Mouse (Mus musculus) embryo, embryonic 10 days (tissue): ENCODE measurements around the gene Pkd1.

Source experiments
- DNase-seq: peaks from one replicate; pipeline ENCODE4 v3.0.0-alpha.2; 2015; ENCODE audit warnings: low spot score

The Pkd1 gene

DNA sequence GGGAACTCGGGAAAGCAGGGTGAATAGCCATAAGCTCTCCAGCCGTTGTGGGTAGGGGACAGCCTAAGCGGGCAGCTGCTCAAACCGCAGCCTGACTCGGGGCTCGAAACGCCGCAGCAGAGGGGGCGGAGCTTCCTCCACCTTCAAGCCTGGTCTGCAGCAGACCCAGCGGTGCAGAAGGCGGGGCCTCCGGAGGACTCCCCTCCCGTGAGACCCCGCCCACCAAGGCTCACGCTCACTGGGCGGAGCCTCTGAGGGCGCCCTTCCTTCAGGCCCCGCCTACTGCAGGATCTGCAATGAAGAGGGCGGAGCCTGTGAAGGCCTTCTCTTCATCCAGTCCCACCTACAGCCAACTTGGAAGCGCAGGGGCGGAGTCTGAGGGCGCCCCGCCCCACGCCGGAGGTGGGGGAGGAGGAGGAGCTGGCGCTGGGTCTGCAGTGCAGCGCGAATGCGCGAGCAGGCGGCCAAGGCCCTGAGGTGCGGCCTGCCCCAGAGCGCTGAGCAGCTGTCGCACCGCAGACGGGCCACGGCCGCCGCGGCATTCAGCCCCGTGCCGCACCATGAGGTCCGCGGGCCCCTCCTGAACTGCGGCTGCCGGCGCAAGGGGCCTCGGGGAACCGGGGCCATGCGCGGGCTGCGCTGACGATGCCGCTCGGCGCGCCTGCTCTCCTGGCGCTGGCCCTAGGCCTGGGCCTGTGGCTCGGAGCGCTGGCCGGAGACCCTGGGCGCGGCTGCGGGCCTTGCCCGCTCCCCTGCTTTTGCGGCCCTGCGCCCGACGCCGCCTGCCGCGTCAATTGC lies at the start of gene Pkd1:
TSS of gene Pkd1 (plus strand) at position 217 of the 798 bp plus-strand sequence.
- DNase-seq = peak; percentile 99

DNA sequence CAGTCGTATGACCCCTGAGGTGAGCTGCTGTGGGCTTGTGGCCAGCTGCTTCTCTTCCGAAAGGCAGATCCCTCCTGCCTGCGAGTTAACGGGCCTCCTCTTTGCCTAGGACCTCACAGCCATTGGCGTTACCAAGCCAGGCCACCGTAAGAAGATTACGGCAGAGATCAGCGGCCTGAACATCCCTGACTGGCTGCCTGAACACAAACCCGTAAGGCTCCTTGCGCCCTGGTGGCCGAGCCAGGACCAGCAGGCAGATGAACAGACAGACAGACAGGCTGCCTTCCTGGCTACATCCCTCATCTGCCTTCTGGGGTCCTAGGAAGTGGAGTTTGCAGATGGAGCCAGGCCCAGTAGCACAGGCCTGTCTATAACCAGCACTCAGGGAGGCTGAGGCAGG lies 47.4 kb upstream of the Pkd1 start:
- peak; percentile 34 for DNase-seq

DNA sequence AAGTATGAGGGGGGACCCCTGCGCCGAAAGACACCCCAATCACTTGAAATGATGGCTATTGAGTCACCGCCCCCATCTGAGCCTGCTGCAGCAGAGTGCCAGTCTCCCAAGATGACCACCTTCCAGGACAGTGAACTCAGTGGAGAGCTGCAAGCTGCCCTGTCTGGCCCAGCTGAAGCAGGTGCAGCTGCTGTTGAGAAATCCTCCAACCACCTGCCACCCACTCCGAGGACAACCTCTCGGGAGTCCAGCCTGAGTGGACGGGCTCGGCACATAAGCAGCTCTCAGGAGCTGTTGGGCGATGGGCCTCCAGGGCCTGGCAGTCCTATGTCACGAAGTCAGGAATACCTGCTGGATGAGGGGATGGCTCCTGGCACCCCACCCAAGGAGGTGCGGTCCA lies 45.5 kb upstream of the Pkd1 start:
- no peak for DNase-seq

DNA sequence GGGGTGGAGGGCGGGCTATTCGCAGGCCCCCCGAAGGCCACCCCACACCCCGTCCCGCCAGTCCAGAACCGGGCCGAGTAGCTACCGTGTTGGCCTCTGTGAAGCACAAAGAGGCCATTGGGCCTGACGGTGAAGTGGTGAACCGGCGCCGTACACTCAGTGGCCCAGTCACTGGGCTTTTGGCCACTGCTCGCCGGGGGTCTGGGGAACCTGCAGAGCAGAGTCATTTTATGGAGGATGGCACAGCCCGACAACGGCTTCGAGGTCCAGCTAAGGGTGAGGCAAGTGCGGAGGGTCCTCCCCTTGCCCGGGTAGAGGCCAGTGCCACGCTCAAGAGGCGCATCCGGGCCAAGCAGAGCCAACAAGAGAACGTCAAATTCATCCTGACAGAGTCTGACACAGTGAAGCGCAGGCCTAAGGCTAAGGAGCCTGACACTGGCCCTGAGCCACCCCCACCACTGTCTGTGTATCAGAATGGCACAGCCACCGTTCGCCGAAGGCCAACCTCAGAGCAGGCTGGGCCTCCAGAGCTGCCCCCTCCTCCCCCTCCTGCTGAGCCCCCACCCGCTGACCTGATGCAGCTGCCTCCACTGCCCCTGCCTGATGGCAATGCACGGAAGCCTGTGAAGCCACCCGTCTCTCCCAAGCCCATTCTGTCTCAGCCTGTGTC lies 44.2 kb upstream of the Pkd1 start:
- DNase-seq = no peak

DNA sequence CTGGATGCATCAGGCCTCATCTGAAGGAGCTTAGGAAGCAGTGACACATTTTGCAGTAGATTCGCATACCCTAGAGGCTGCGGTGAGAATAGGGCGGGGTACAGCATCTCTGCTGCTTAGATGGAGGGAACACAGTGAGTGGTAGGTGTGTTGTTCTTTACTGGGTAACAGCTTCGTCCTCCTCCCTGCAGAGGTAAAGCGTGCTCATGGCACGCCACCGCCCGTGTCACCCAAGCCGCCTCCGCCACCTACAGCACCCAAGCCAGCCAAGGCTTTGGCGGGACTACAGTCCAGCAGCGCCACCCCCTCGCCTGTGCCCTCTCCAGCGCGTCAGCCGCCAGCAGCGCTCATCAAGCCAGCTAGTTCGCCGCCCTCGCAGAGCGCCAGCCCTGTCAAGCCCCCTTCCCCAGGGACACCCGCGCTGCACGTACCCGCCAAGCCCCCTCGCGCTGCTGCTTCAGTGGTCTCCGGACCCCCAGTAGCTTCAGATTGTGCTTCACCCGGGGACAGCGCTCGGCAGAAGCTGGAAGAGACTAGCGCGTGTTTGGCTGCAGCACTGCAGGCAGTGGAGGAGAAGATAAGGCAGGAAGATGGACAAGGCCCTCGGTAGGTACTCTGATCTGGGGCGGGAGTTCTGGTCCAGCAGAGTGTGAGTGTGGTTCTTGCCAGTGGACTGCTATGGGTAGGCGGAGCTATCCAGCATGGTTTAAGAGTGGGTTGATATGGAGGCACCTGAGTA lies 43.1 kb upstream of the Pkd1 start:
- peak; percentile 20 for DNase-seq

DNA sequence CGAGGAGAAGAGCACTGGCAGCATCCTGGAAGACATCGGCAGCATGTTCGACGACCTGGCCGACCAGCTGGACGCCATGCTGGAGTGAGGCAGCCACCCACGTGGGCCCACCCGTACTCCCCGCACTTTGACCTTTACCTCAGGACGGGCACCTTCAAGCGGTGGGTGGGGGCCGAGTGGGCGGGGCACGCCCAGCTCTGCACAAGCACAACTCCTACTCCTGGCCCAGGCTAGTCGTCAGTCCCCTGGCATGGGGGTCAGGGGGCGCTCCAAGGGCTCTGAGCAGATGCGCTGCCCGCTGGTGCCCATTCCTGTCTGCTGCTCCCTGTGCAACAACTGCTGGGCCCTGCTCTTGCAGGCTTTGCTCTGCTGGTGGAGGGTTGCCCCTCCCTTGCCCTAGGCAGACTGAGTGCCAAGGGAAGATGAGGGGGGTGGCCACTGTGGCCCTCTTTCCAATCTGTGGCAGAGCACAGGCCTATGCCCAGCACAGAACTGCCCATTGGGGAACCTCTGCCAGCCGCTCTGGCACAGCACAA lies 42.4 kb upstream of the Pkd1 start:
- DNase-seq = no peak

DNA sequence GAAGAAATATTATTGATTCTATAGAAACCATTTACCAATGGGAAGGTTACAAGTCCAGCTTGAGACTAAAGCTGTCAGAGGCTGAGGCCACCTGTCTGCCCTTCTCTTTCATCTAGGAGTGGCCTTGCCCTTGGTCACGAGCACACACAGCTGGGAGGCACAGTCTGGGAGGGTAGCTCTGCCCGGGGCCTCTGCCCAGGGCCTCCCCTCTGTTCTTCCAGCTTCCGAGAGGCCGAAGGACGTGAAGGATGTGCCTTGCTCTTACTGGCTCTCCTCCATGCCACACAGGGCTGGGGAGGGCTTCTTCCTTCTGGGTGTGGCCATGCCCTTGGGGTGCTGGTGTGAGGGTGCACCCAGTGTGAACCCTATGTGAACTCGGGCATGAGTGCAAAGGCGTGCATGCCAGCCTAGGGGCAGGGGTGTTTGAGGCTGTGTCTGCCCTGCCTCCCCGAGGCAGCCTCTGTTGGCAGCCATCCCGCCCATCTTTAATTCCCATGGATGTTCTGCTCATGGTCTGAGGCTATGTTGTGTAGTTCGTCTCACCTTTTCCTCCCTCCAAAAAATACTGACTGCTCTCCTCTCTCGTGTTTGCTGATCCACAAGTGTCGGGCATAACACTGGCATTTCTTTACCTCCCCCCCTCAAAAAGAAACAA lies 41.7 kb upstream of the Pkd1 start:
- no peak for DNase-seq

DNA sequence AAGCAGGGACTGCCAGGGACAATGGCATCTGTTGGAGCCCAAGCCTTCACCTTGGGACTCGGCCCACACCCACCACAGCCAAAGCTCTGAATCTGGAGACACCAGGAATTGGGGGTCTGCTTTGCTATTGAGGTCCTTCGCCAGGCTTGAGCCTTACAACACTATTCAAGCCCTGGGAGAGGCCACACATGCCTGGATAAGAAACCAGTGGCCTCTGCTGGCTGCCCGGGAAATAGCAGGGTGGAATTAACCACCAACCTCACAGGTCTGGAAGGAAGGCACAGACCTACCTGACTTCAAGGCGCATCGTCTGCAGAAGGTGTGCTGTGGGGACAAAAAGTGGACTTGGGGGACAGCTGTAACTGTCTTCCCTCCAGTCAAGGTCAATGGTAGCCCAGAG lies 36.0 kb upstream of the Pkd1 start:
- peak; percentile 53 for DNase-seq

DNA sequence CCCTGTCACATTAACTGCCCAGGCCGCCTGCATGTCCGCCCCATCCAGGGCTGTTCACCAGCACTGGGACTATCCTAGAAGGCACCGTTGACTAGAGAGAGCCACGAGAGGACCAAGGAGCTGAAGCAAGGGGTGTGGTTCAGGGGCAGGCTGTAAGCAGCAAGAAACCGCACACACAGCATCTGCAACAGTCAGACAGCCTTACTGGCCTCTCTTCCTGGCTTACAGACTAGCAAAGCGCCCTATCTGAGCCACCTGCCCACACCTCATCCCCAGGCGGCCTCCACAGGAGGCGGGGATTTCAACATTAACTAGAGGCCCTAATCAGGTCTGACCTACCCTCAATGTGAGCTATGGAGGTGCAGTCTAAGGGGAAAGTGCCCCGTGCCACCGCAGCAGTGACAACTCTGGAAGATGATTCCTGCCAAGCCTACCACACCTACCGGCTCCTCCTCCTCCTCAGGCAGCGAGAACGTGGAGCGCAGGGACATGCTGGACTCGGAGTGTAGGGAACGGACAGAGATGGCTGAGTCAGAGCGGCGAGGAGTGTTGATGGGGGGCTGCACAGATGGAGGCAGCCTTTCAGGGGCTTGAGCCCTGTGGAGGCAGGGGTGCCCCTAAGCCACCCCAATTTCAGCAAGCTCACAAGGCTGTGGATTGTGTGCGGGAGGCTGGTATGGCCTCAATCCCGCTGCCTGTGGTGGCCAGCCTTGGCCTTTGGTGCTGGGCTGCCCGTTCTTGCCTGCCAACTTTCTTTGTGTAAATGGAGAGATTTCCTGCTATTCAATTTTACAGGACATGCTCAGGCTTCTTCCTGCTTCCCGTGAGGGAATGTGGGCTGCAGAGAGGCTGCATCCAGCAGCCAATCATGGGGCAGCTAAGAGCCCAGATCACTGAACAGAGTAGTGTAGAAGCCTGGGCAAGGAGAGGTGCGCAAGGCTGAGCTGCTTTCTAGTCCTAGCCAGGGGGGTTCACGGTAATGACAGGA lies 35.1 kb upstream of the Pkd1 start:
- no peak for DNase-seq

DNA sequence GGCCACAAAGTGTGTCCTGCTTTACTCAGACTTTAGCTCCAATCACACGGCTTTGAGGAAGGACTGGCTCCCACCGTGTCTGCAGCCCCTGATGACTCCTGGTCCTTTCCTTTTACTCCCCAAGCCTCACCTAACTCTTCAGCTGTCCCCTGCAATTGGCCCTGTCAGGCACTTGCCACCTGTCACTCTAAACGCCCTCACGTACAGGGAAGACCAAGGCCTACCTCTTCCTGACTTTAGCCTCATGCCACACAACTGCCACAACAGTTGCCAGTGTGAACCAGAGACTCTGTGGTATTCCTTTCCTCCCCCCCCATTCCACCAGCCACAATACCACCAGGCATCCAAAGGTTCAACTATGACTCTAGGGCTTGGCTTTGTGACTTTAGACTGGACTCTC lies 29.2 kb upstream of the Pkd1 start:
- DNase-seq = no peak

DNA sequence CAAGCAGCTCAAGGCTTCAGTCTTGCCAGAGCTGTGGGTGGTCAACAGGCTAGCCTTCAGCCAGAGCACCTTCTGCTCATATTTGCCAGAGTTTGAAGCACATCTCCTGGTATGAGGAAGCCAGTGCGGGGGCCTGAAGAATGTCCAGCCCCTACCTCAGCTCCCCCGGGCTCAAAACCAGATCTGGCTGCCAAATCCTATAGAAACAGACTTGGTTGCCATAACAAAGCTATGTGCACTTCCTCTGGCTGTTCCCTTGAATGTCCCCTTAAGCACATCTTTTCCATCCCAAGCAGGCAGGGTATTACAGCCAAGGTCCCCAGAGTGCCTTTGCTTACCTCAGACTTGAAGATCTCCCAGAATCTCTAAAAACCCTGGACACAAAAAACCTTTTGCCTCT lies 24.9 kb upstream of the Pkd1 start:
- DNase-seq = no peak

DNA sequence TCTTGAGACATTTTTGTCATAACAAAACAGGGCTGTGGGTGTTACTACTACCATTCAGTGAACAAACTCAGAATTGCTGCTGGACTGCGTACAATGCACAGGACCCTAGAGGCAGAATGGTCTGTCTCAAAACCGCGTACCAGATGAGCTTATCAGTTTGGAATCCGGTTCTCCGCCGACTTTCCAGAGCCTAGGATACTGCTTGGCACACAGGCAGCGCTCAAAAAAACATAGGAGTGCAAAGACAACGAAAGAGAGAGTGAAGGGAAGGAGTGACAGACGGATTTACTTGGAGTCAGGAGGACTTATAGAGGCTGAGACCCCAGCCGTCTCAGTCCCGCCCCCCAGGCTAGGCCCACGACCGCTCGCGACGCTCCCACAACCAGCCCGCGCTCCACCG lies 22.3 kb upstream of the Pkd1 start:
- peak; percentile 12 for DNase-seq

DNA sequence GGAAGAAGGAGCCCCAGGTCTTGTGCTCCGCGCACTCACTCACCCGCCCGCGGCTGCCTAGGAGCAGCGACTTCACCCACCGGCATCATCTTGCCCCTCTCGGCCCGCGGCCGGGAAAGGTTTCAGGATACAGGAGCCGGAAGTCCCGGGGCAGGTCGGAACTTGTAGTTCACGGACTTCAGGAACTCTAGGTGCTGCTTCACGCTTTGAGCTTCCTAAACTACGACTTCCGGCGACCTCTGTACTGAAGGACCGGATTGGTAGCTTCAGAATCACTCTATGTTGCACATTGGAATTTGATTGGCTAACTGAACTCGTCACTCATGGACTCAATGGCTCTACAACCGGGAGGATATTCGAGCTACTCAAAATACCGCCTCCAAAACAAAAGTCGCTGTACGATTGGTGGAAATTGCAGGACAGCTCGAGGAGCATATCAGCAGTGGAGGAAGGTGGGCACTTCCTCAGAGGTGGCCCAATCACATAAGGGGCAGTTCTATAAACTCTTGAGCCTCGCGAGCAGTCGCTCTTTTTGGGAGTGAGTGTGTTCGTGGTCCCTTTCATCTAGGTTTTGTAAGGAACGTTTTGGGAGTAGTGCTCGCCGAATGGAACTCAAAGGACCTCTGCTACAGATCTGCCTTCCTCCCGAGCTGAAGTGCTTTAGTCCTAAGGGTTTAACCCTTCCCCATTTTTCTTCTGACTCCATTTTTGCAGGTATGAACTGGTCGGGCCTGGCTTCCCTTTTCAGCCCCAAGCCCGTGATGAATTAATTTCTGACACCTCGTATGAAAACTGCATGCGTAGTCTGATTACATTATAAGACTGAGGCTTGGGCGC lies 21.7 kb upstream of the Pkd1 start, which contains the start of gene Traf7:
TSS of gene Traf7 (minus strand) at position 216 of the 837 bp plus-strand sequence.
- peak; percentile 99 for DNase-seq

DNA sequence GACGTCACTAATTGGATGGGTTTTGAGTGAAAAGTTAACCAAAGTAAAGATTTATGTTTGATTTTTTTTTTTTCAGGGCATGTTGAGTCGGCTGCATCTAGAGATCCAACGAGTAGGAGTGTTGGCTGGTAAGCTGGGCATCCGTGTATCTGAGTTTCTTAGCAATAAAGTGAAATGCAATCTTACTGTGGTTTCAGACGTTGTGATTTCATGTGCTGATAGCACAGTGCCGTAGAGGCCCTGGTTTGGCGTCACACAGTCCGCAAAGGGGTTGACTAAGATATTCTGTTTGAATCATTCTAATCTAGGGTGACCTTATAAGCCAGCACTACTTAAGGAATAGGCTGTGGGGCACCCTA lies 21.1 kb upstream of the Pkd1 start:
- peak; percentile 12 for DNase-seq

DNA sequence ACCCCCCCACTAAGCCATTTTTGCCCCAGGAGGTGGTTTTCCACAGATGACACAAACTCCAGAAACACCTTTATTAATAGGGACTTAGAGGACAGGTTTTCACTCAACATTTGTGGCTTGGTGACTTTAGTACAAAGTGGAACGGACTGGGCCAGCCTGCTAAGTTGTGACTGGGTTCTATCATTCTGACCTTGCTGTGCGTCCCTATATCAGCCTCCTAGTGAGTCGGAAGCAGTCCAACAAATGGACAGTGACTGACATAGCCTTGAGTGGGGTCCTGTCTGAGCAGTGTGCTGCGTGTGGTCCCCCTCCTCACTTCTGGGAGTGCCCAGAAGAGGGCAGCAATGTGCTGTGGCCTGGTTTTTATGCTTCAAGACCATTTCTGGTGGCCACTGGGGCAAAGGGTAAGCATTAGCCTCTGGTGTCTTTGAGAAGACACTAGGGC lies 20.6 kb upstream of the Pkd1 start:
- DNase-seq = peak; percentile 89

DNA sequence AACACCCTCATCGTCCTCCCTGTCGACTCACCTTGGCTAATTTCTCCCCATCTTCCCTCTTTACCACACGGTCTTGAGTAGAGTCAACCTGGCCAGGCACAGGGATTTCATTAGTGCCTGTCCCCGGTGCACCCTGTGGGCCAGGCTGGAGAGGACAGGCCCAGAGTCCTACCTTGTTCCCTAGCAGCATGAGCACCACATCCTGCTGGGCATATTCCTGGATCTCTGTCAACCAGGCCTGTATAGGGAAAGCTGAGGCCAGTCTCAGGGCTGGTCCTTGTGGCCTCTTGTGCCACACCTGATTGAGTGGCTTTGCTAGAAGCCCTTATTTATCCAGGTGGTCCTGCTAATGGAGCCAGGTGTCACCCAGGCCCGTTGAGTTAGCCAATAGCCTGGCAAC lies 19.8 kb upstream of the Pkd1 start:
- no peak for DNase-seq

DNA sequence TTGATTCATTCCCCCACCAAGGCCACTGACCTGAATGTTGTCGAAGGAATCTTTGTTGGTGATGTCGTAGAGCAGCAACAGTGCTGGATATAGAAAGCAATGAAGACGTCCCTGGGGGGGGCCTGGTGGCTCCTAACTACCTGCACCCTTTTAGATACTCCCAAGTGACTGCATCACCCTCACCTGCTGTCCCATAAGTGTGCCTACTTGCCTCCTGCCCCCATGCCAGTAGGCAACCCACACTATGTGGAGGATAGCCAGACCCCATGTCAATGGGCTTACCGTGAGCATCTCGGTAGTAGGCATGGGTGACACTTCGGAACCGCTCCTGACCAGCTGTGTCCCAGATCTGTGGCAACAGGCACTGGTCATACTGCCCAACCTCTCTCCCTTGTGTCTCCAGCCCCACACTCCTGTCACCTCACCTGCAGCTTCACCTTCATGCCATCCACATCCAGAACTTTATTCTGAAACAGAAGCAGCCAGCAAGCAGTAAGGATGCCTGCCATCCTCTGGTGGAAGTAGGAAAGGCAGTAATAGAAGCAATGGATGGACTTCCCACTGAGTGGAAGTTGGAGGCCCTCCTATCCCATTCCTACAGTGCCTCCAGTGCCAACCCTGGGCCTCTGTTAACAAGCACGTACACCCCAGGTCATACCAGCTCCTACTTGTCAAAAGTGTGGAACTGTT lies 19.1 kb upstream of the Pkd1 start:
- DNase-seq = peak; percentile 53

DNA sequence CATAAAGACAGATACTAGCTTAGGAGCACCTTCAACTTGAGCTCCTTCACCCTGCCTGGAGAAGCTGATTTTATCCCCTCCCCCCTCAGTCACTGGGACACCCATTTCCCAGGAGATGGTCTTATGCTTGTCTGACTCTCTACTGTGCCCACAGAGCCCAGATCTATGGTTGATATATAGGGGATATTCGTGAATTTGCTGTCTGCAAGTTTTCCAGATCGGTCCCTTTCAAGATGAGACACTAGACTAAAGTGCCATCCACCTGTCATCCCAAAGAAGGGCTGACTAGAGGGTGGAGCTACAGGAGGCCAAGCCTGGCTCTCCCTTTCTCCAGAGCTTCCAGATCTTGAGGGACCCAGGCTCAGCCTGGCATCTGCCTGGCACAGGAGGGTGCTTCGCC lies 18.6 kb upstream of the Pkd1 start:
- no peak for DNase-seq

DNA sequence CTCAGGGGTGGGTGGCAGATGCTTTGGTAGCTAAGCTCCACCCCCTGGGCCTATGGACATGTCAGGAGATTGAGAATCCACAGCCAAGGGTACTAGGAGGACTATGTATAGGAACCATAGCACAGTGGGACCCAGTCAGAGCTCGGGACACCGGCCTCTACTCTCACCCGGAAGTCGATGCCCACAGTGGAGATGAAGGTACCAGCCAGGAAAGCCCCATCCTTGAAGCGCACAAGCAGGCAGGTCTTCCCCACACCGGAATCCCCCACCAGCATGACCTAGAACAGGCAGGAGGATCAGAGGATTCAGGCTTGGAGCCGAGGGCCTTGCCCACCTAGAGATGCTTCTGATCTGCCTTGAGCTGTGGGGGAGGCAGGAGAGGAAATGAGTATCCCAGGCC lies 17.6 kb upstream of the Pkd1 start:
- DNase-seq = no peak
